In genomic region chr6:8694636-8695514, GRCm38 (mm10) we compare ENCODE assay signal across 8 mouse cellular contexts.
DNase-seq lines count a peak whose midpoint lies in the region; ATAC-seq and TF ChIP-seq lines count a peak whose summit lies in the region.

No protein-coding gene starts in this region.

- no peaks in the 10 kb centered on the region for H3K9me3 ChIP-seq in midbrain, embryonic 11.5 days (ENCODE audit: control insufficient read depth, low read length)
- H3K9me3 ChIP-seq in midbrain, embryonic 16.5 days (replicated peaks; ENCODE audit: control insufficient read depth, low read length, poor library complexity, severe bottlenecking), result no peaks in the 10 kb centered on the region
- no peaks in the 10 kb centered on the region for H3K9me3 ChIP-seq in forebrain, embryonic 11.5 days (ENCODE audit: control insufficient read depth, low read length)

- no peaks in the 10 kb centered on the region for H3K36me3 ChIP-seq in midbrain, embryonic 11.5 days (ENCODE audit: control insufficient read depth, insufficient read depth, low read length)
- H3K36me3 ChIP-seq in midbrain, embryonic 16.5 days (ENCODE audit: control insufficient read depth, insufficient read depth, low read length), result no peaks in the 10 kb centered on the region
- no peaks in the 10 kb centered on the region for H3K36me3 ChIP-seq in forebrain, embryonic 11.5 days (ENCODE audit: control insufficient read depth, insufficient read depth, low read length)

- no peak overlapping the region for H3K4me3 ChIP-seq in midbrain, embryonic 11.5 days (ENCODE audit: low read depth, low read length)
- H3K4me3 ChIP-seq in midbrain, embryonic 16.5 days (ENCODE audit: low read depth, low read length), result no peak overlapping the region
- H3K4me3 ChIP-seq in forebrain, embryonic 11.5 days (ENCODE audit: low read depth, low read length), result no peak overlapping the region

- H3K4me2 ChIP-seq in midbrain, embryonic 11.5 days, result no peak overlapping the region
- no peak overlapping the region for H3K4me2 ChIP-seq in midbrain, embryonic 16.5 days (ENCODE audit: low read length)
- no peak overlapping the region for H3K4me2 ChIP-seq in forebrain, embryonic 11.5 days (ENCODE audit: low read depth, low read length, severe bottlenecking)

- TF ChIP-seq POLR2A in brain, embryonic 14.5 days (IDR thresholded peaks at IDR 0.05; ENCODE audit: borderline replicate concordance, extremely low read depth, insufficient read depth, insufficient read length, poor library complexity, severe bottlenecking), result no peak

- H3K27me3 ChIP-seq in midbrain, embryonic 11.5 days (ENCODE audit: control insufficient read depth, insufficient read depth, low read length), result no peaks in the 10 kb centered on the region
- no peaks in the 10 kb centered on the region for H3K27me3 ChIP-seq in midbrain, embryonic 16.5 days (ENCODE audit: control insufficient read depth, insufficient read depth, low read depth, low read length)
- H3K27me3 ChIP-seq in forebrain, embryonic 11.5 days (ENCODE audit: control insufficient read depth, insufficient read depth, low read length), result no peaks in the 10 kb centered on the region

- peak; percentile 84 for DNase-seq in midbrain, embryonic 11.5 days (ENCODE audit: low spot score, missing footprints)
- peak; percentile 70 for DNase-seq in brain, embryonic 14.5 days (ENCODE audit: low read depth)
- DNase-seq in forebrain, embryonic 11.5 days (ENCODE audit: low spot score), result no peak
- peak; percentile 72 for DNase-seq in kidney, adult 9 months
- peak; percentile 49 for DNase-seq in lung, postnatal 14 days
- DNase-seq in thymus, postnatal 36 days, result peak; percentile 24 to 33

- peak overlapping the region; percentile 30; the same call in 1 of the 2 replicates for H3K27ac ChIP-seq in midbrain, embryonic 11.5 days (ENCODE audit: low read depth, low read length)
- H3K27ac ChIP-seq in midbrain, embryonic 16.5 days (ENCODE audit: low read length), result no peak overlapping the region
- H3K27ac ChIP-seq in forebrain, embryonic 11.5 days (ENCODE audit: low read depth, low read length), result peak overlapping the region; percentile 91

- ATAC-seq in midbrain, embryonic 11.5 days (ENCODE audit: low FRiP score), result no peak
- no peak for ATAC-seq in midbrain, embryonic 16.5 days
- 0 out of 2 replicates have a peak, but pooled peaks have one; percentile 1 for ATAC-seq in forebrain, embryonic 11.5 days (replicated peaks; ENCODE audit: low FRiP score)
- no peak for ATAC-seq in megakaryocyte-erythroid progenitor cell, adult 5-6 weeks (replicated peaks; ENCODE audit: low FRiP score, low TSS enrichment, poor library complexity, severe bottlenecking)

- no peak overlapping the region for H3K9ac ChIP-seq in midbrain, embryonic 11.5 days (ENCODE audit: low read length)
- H3K9ac ChIP-seq in midbrain, embryonic 16.5 days (ENCODE audit: low read depth, low read length), result no peak overlapping the region
- H3K9ac ChIP-seq in forebrain, embryonic 11.5 days (ENCODE audit: low read length), result no peak overlapping the region

- no peak for TF ChIP-seq CTCF in brain, embryonic 14.5 days (IDR thresholded peaks at IDR 0.05; ENCODE audit: borderline replicate concordance, extremely low read depth, insufficient read depth, insufficient read length)

- WGBS in midbrain, embryonic 11.5 days, result 72% methylated on average over 12 of the region's 12 CpGs
- 65% methylated on average over 12 of the region's 12 CpGs for WGBS in midbrain, embryonic 16.5 days
- WGBS in forebrain, embryonic 11.5 days, result 62% methylated on average over 12 of the region's 12 CpGs

- peaks cover 14% of the 10 kb centered on the region for H3K4me1 ChIP-seq in midbrain, embryonic 11.5 days (ENCODE audit: control insufficient read depth, insufficient read depth, low read length)
- 0 out of 2 replicates have a peak, but pooled peaks cover 3% of the 10 kb centered on the region for H3K4me1 ChIP-seq in midbrain, embryonic 16.5 days (ENCODE audit: control insufficient read depth, insufficient read depth, low read length)
- H3K4me1 ChIP-seq in forebrain, embryonic 11.5 days (replicated peaks; ENCODE audit: control insufficient read depth, insufficient read depth, low read length), result peaks cover 13% of the 10 kb centered on the region
